ENCODE assay signal across 22 mouse cellular contexts in genomic region chr13:63936369-63936768, GRCm38 (mm10).
DNase-seq lines count a peak whose midpoint lies in the region; ATAC-seq and TF ChIP-seq lines count a peak whose summit lies in the region.
"Had no signal": no experiment of that assay in that cellular context is flagged by ENCODE, and none has a peak within 500 bp of the region (broad histone marks: within the 10 kb centered on the region; RNA-seq: fewer than 3 reads in every experiment).

No protein-coding gene starts in this region.

- H3K4me1 ChIP-seq in midbrain, embryonic 11.5 days (ENCODE audit: control insufficient read depth, insufficient read depth, low read length), result no peaks in the 10 kb centered on the region
- no peaks in the 10 kb centered on the region for H3K4me1 ChIP-seq in midbrain, embryonic 10.5 days
- peaks cover 0 to 5% of the 10 kb centered on the region in 2 experiments; a peak in 2 of 4 replicates for H3K4me1 ChIP-seq in liver, embryonic 14.5 days (replicated peaks; ENCODE audit: control insufficient read depth in 2 of 2, insufficient read depth in 2 of 2, low read length in 1 of 2)
- H3K4me1 ChIP-seq in neural tube, embryonic 15.5 days, result no peaks in the 10 kb centered on the region
- H3K4me1 ChIP-seq: forebrain, embryonic 10.5 days; hindbrain, embryonic 12.5 days had no signal

- H3K36me3 ChIP-seq in midbrain, embryonic 11.5 days (ENCODE audit: control insufficient read depth, insufficient read depth, low read length), result no peaks in the 10 kb centered on the region
- H3K36me3 ChIP-seq in midbrain, embryonic 10.5 days, result no peaks in the 10 kb centered on the region
- no peaks in the 10 kb centered on the region for H3K36me3 ChIP-seq in liver, embryonic 14.5 days (replicated peaks; ENCODE audit: control insufficient read depth, insufficient read depth, low read depth)
- no peaks in the 10 kb centered on the region for H3K36me3 ChIP-seq in neural tube, embryonic 15.5 days
- H3K36me3 ChIP-seq: embryonic facial prominence, embryonic 10.5 days; forebrain, embryonic 10.5 days; heart, embryonic 10.5 days; hindbrain, embryonic 12.5 days had no signal

- intact Hi-C loops in gastrocnemius, adult 2 months (cut with DNase I), result no loop called here

- no peaks in the 10 kb centered on the region for H3K9me3 ChIP-seq in midbrain, embryonic 11.5 days (ENCODE audit: control insufficient read depth, low read length)
- no peaks in the 10 kb centered on the region for H3K9me3 ChIP-seq in midbrain, embryonic 10.5 days (replicated peaks)
- no peaks in the 10 kb centered on the region for H3K9me3 ChIP-seq in liver, embryonic 14.5 days (ENCODE audit: control insufficient read depth, low read length)
- no peaks in the 10 kb centered on the region for H3K9me3 ChIP-seq in neural tube, embryonic 15.5 days (replicated peaks)
- H3K9me3 ChIP-seq: embryonic facial prominence, embryonic 10.5 days; forebrain, embryonic 10.5 days; heart, embryonic 10.5 days; hindbrain, embryonic 12.5 days had no signal

- no peak for TF ChIP-seq CTCF in liver, embryonic 14.5 days (IDR thresholded peaks at IDR 0.05; ENCODE audit: low read depth)
- TF ChIP-seq CTCF in gastrocnemius, adult 2 months (IDR thresholded peaks at IDR 0.05), result no peak

- no peak overlapping the region for H3K9ac ChIP-seq in midbrain, embryonic 11.5 days (ENCODE audit: low read length)
- no peak overlapping the region for H3K9ac ChIP-seq in liver, embryonic 14.5 days (replicated peaks)
- no peak overlapping the region for H3K9ac ChIP-seq in neural tube, embryonic 15.5 days (replicated peaks)
- H3K9ac ChIP-seq: hindbrain, embryonic 12.5 days had no signal

- no peak for ATAC-seq in midbrain, embryonic 11.5 days (ENCODE audit: low FRiP score)
- peak; percentile 41; the same call in 1 of the 2 replicates for ATAC-seq in liver, embryonic 14.5 days (ENCODE audit: insufficient read depth)
- peak; percentile 76 for ATAC-seq in megakaryocyte progenitor cell, adult 5-6 weeks (replicated peaks; ENCODE audit: poor library complexity)
- no peak for ATAC-seq in neural tube, embryonic 15.5 days (ENCODE audit: low FRiP score)
- ATAC-seq: forebrain, embryonic 14.5 days had no signal

- no peak overlapping the region for H3K4me3 ChIP-seq in midbrain, embryonic 11.5 days (ENCODE audit: low read depth, low read length)
- H3K4me3 ChIP-seq in midbrain, embryonic 10.5 days, result no peak overlapping the region
- no peak overlapping the region for H3K4me3 ChIP-seq in liver, embryonic 14.5 days (ENCODE audit: insufficient read depth in 1 of 2, low read depth in 2 of 2, low read length in 2 of 2)
- H3K4me3 ChIP-seq in gastrocnemius, adult 2 months, result no peak overlapping the region
- H3K4me3 ChIP-seq in neural tube, embryonic 15.5 days (replicated peaks), result no peak overlapping the region
- H3K4me3 ChIP-seq: embryonic facial prominence, embryonic 10.5 days; erythroblast, embryonic 14.5 days; forebrain, embryonic 10.5 days; heart, embryonic 10.5 days; hindbrain, embryonic 12.5 days had no signal

- no peak overlapping the region for H3K4me2 ChIP-seq in midbrain, embryonic 11.5 days
- peak overlapping the region; percentile 37 for H3K4me2 ChIP-seq in liver, embryonic 14.5 days (ENCODE audit: low read depth)
- H3K4me2 ChIP-seq in neural tube, embryonic 15.5 days, result no peak overlapping the region
- H3K4me2 ChIP-seq: hindbrain, embryonic 12.5 days had no signal

- no peak for TF ChIP-seq EP300 in liver, embryonic 14.5 days (IDR thresholded peaks at IDR 0.05; ENCODE audit: low read depth)

- H3K27me3 ChIP-seq in midbrain, embryonic 11.5 days (ENCODE audit: control insufficient read depth, insufficient read depth, low read length), result peaks cover 16% of the 10 kb centered on the region
- peaks cover 48% of the 10 kb centered on the region for H3K27me3 ChIP-seq in midbrain, embryonic 10.5 days (ENCODE audit: low read depth, poor library complexity, severe bottlenecking)
- no peaks in the 10 kb centered on the region for H3K27me3 ChIP-seq in liver, embryonic 14.5 days (ENCODE audit: control insufficient read depth, insufficient read depth, low read length)
- H3K27me3 ChIP-seq in neural tube, embryonic 15.5 days (replicated peaks), result no peaks in the 10 kb centered on the region; the same call in 1 of the 2 replicates

- 85% methylated on average over 9 of the region's 9 CpGs for WGBS in midbrain, embryonic 11.5 days
- WGBS in midbrain, embryonic 10.5 days, result 88% methylated on average over 9 of the region's 9 CpGs
- 29% methylated on average over 9 of the region's 9 CpGs for WGBS in liver, embryonic 14.5 days (ENCODE audit: insufficient replicate concordance)
- WGBS in neural tube, embryonic 15.5 days, result 93% methylated on average over 9 of the region's 9 CpGs

- peak; percentile 6 for DNase-seq in midbrain, embryonic 11.5 days (ENCODE audit: low spot score, missing footprints)
- DNase-seq in midbrain, embryonic 10.5 days (ENCODE audit: low spot score), result no peak
- peak in 1 of 3 experiments; percentile 39 for DNase-seq in liver, embryonic 14.5 days (ENCODE audit: low read depth in 3 of 3, low spot score in 3 of 3)
- DNase-seq in gastrocnemius, adult 2 months, result no peak
- no peak for DNase-seq in urinary bladder, postnatal 4 days (ENCODE audit: low spot score in 2 of 2)
- DNase-seq: adrenal gland, adult 2 months; adrenal gland, postnatal 25 days; cerebellum, adult 18-20 months; cerebellum, adult 9-11 months; cerebellum, postnatal 36 days; gastrocnemius, postnatal 10 days; heart, adult 18-20 months; heart, postnatal 10 days; heart, postnatal 4 days had no signal

- H3K27ac ChIP-seq in midbrain, embryonic 11.5 days (ENCODE audit: low read depth, low read length), result no peak overlapping the region
- H3K27ac ChIP-seq in midbrain, embryonic 10.5 days (replicated peaks), result no peak overlapping the region
- H3K27ac ChIP-seq in liver, embryonic 14.5 days, result no peak overlapping the region
- no peak overlapping the region for H3K27ac ChIP-seq in gastrocnemius, adult 2 months
- H3K27ac ChIP-seq in neural tube, embryonic 15.5 days (replicated peaks), result no peak overlapping the region
- H3K27ac ChIP-seq: embryonic facial prominence, embryonic 10.5 days; forebrain, embryonic 10.5 days; heart, embryonic 10.5 days; hindbrain, embryonic 12.5 days had no signal

Comparison
In these comparisons a context has a peak if more than half of its experiments do, and no peak if none do; other contexts are left out.
1. ATAC-seq: peak in liver, embryonic 14.5 days (single experiment) and megakaryocyte progenitor cell, adult 5-6 weeks (single experiment); none in midbrain, embryonic 11.5 days (single experiment) and neural tube, embryonic 15.5 days (single experiment).